8 mouse cellular contexts compared by ENCODE assay signal in genomic region chr2:93462760-93463159, GRCm38 (mm10). TPM values are rescaled to one million over a fixed set of nuclear protein-coding genes. Genes with fewer than 3 reads are reported as not detected.
DNase-seq lines count a peak whose midpoint lies in the region; ATAC-seq and TF ChIP-seq lines count a peak whose summit lies in the region.

Cd82 (minus strand) TSS chr2:93463140.

- H3K4me2 ChIP-seq in hindbrain, embryonic 15.5 days, result peak within 1 kb of the TSS; percentile 69
- H3K4me2 ChIP-seq in limb, embryonic 11.5 days (ENCODE audit: low read depth, severe bottlenecking), result peak within 1 kb of the TSS; percentile 76
- H3K4me2 ChIP-seq in stomach, postnatal 0 days (replicated peaks; ENCODE audit: low read depth), result peak within 1 kb of the TSS; percentile 82

- peak within 1 kb of the TSS; percentile 43 for H3K9ac ChIP-seq in hindbrain, embryonic 15.5 days
- peak within 1 kb of the TSS; percentile 44 for H3K9ac ChIP-seq in limb, embryonic 11.5 days (ENCODE audit: low read length)
- peak within 1 kb of the TSS; percentile 69 for H3K9ac ChIP-seq in stomach, postnatal 0 days (ENCODE audit: low read length)

- H3K4me3 ChIP-seq in cerebellum, adult 2 months (replicated peaks; ENCODE audit: insufficient read depth, low read depth, low read length), result peak within 1 kb of the TSS; percentile 20
- peak within 1 kb of the TSS; percentile 37 for H3K4me3 ChIP-seq in hindbrain, embryonic 15.5 days
- peak within 1 kb of the TSS; percentile 37 for H3K4me3 ChIP-seq in limb, embryonic 11.5 days (ENCODE audit: low read depth, low read length)
- peak within 1 kb of the TSS; percentile 56 for H3K4me3 ChIP-seq in midbrain, embryonic 10.5 days
- H3K4me3 ChIP-seq in stomach, postnatal 0 days (ENCODE audit: low read depth, low read length), result peak within 1 kb of the TSS; percentile 56

- no peaks in the 10 kb centered on the region for H3K9me3 ChIP-seq in hindbrain, embryonic 15.5 days
- no peaks in the 10 kb centered on the region for H3K9me3 ChIP-seq in limb, embryonic 11.5 days (ENCODE audit: control insufficient read depth, low read length)
- peaks cover 6% of the 10 kb centered on the region; the same call in 1 of the 2 replicates for H3K9me3 ChIP-seq in midbrain, embryonic 10.5 days (replicated peaks)
- H3K9me3 ChIP-seq in stomach, postnatal 0 days (ENCODE audit: control insufficient read depth, low read length), result no peaks in the 10 kb centered on the region

- H3K4me1 ChIP-seq in cerebellum, adult 2 months (ENCODE audit: control insufficient read depth, insufficient read depth, low read length), result no peaks in the 10 kb centered on the region
- H3K4me1 ChIP-seq in hindbrain, embryonic 15.5 days (replicated peaks), result peaks cover 21% of the 10 kb centered on the region
- 0 out of 2 replicates have a peak, but pooled peaks cover 2% of the 10 kb centered on the region for H3K4me1 ChIP-seq in limb, embryonic 11.5 days (ENCODE audit: control insufficient read depth, insufficient read depth, low read length)
- peaks cover 37% of the 10 kb centered on the region for H3K4me1 ChIP-seq in midbrain, embryonic 10.5 days
- peaks cover 5% of the 10 kb centered on the region; the same call in 1 of the 2 replicates for H3K4me1 ChIP-seq in stomach, postnatal 0 days (replicated peaks; ENCODE audit: control insufficient read depth, insufficient read depth)

- no peak for TF ChIP-seq CTCF in cerebellum, adult 2 months (IDR thresholded peaks at IDR 0.05; ENCODE audit: borderline replicate concordance, insufficient read depth, low read depth, low read length)
- no peak for TF ChIP-seq CTCF in brain, embryonic 14.5 days (IDR thresholded peaks at IDR 0.05; ENCODE audit: borderline replicate concordance, extremely low read depth, insufficient read depth, insufficient read length)
- TF ChIP-seq CTCF in stomach, postnatal 0 days (IDR thresholded peaks at IDR 0.05; ENCODE audit: low read depth), result no peak

- H3K27ac ChIP-seq in cerebellum, adult 2 months (ENCODE audit: insufficient read depth, low read length), result no peak within 1 kb of the TSS
- peak within 1 kb of the TSS; percentile 54 for H3K27ac ChIP-seq in hindbrain, embryonic 15.5 days (replicated peaks)
- no peak within 1 kb of the TSS for H3K27ac ChIP-seq in limb, embryonic 11.5 days (replicated peaks; ENCODE audit: low read depth, low read length)
- H3K27ac ChIP-seq in midbrain, embryonic 10.5 days (replicated peaks), result peak within 1 kb of the TSS; percentile 76
- peak within 1 kb of the TSS; percentile 94 for H3K27ac ChIP-seq in stomach, postnatal 0 days (replicated peaks)

- no peak for DNase-seq in cerebellum, adult 2 months
- DNase-seq in cerebellum, adult 11 months, result no peak
- DNase-seq in brain, embryonic 14.5 days (ENCODE audit: low read depth), result peak; percentile 83
- DNase-seq in gastrocnemius, postnatal 10 days, result peak; percentile 52
- DNase-seq in limb, embryonic 11.5 days (ENCODE audit: low spot score), result peak; percentile 67
- peak; percentile 69 for DNase-seq in midbrain, embryonic 10.5 days (ENCODE audit: low spot score)
- DNase-seq in stomach, postnatal 0 days (ENCODE audit: low spot score), result peak; percentile 95

- WGBS in cerebellum, adult 2 months, result 14% methylated on average over 20 of the region's 20 CpGs
- WGBS in hindbrain, embryonic 15.5 days, result 1% methylated on average over 20 of the region's 20 CpGs
- 3% methylated on average over 20 of the region's 20 CpGs for WGBS in limb, embryonic 11.5 days
- 2% methylated on average over 20 of the region's 20 CpGs for WGBS in midbrain, embryonic 10.5 days
- WGBS in stomach, postnatal 0 days, result under 1% methylated on average over 20 of the region's 20 CpGs

- ATAC-seq in hindbrain, embryonic 15.5 days (ENCODE audit: low FRiP score, low read depth), result peak; percentile 81
- peak; percentile 62 for ATAC-seq in limb, embryonic 11.5 days (ENCODE audit: insufficient number of reproducible peaks, low FRiP score, low TSS enrichment, low read depth)
- peak; percentile 90 for ATAC-seq in stomach, postnatal 0 days (ENCODE audit: low FRiP score, low TSS enrichment)

- no peaks in the 10 kb centered on the region for H3K36me3 ChIP-seq in hindbrain, embryonic 15.5 days
- H3K36me3 ChIP-seq in limb, embryonic 11.5 days (ENCODE audit: control insufficient read depth, insufficient read depth, low read length), result no peaks in the 10 kb centered on the region
- H3K36me3 ChIP-seq in midbrain, embryonic 10.5 days, result 0 out of 2 replicates have a peak, but pooled peaks cover 3% of the 10 kb centered on the region
- no peaks in the 10 kb centered on the region for H3K36me3 ChIP-seq in stomach, postnatal 0 days (ENCODE audit: control insufficient read depth, insufficient read depth, low read length)

- no peaks in the 10 kb centered on the region; the same call in 1 of the 2 replicates for H3K27me3 ChIP-seq in cerebellum, adult 2 months (ENCODE audit: control insufficient read depth, insufficient read depth, low read length)
- H3K27me3 ChIP-seq in hindbrain, embryonic 15.5 days, result peaks cover 19% of the 10 kb centered on the region
- 0 out of 2 replicates have a peak, but pooled peaks cover 2% of the 10 kb centered on the region for H3K27me3 ChIP-seq in limb, embryonic 11.5 days (ENCODE audit: control insufficient read depth, insufficient read depth, low read length)
- H3K27me3 ChIP-seq in midbrain, embryonic 10.5 days (ENCODE audit: low read depth, poor library complexity, severe bottlenecking), result peaks cover 91% of the 10 kb centered on the region
- no peaks in the 10 kb centered on the region for H3K27me3 ChIP-seq in stomach, postnatal 0 days (ENCODE audit: control insufficient read depth, insufficient read depth, low read length)

- TF ChIP-seq EP300 in stomach, postnatal 0 days (optimal IDR thresholded peaks at IDR 0.05), result no peak

- no peak for TF ChIP-seq POLR2A in cerebellum, adult 2 months (IDR thresholded peaks at IDR 0.05; ENCODE audit: borderline replicate concordance, insufficient read depth, low read length)
- no peak for TF ChIP-seq POLR2A in brain, embryonic 14.5 days (IDR thresholded peaks at IDR 0.05; ENCODE audit: borderline replicate concordance, extremely low read depth, insufficient read depth, insufficient read length, poor library complexity, severe bottlenecking)

RNA-seq across cellular contexts. Expression of gene Cd82, which starts in this region (rescaled TPM):
- 41.0 and 47.4 TPM in 2 replicates for polyA plus RNA-seq in cerebellum, adult 2 months (2012; rRNA removed)
- 19.5 and 24.4 TPM in 2 replicates for polyA plus RNA-seq in brain, embryonic 14.5 days (2012; rRNA removed)
- total RNA-seq in gastrocnemius, postnatal 10 days (2021), result 10 to 100 TPM; 36.7 to 43.8 TPM
- polyA plus RNA-seq in hindbrain, embryonic 15.5 days (2015; fragmentation: Nextera tagmentation; extraction: Ambion mirVana), result 24.5 and 25.5 TPM in 2 replicates
- polyA plus RNA-seq in limb, embryonic 11.5 days (2014; fragmentation: Nextera tagmentation; extraction: Ambion mirVana), result 5.4 and 6.0 TPM in 2 replicates
- polyA plus RNA-seq in midbrain, embryonic 10.5 days (2016; fragmentation: Nextera tagmentation; extraction: Ambion mirVana), result 5.1 and 5.9 TPM in 2 replicates
- polyA plus RNA-seq in stomach, postnatal 0 days (2015; fragmentation: Nextera tagmentation; extraction: Ambion mirVana), result 93.5 and 105 TPM in 2 replicates

Comparison
In these comparisons a context has a peak if more than half of its experiments do, and no peak if none do; other contexts are left out.
1. DNase-seq: peak in brain, embryonic 14.5 days (single experiment), gastrocnemius, postnatal 10 days (single experiment), limb, embryonic 11.5 days (single experiment), midbrain, embryonic 10.5 days (single experiment) and stomach, postnatal 0 days (single experiment); none in cerebellum, adult 2 months (0 of 2) and cerebellum, adult 11 months (single experiment).
2. H3K27ac ChIP-seq: peak in hindbrain, embryonic 15.5 days (single experiment), midbrain, embryonic 10.5 days (single experiment) and stomach, postnatal 0 days (single experiment); none in cerebellum, adult 2 months (single experiment) and limb, embryonic 11.5 days (single experiment).
3. Peak in every context shown above with its lines, with median percentiles within 50 percentile points of each other: H3K4me3 ChIP-seq, ATAC-seq, H3K4me2 ChIP-seq and H3K9ac ChIP-seq.